Mouse (Mus musculus): ENCODE data around the gene Crim1.

DNA sequence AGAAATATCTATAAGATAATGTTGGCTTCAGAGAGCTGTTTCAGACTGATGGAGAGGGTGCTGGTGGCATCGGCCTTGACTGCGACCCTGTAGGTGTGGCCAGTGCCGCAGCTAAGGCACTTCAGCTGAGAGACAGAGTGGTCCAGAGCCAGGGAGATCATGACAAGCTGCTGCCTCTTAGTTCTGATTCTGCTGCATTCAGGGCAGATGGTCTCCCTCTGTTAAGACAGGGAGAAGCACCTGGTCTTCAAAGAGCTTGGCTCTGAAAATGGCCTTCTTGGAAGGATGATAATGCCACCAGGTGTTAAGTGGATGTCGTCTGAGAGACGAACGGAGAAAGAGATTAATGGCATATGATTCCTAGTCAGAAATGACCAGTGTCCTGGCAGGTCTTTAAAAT lies 33.8 kb downstream of the Crim1 start:
- no peak for TF ChIP-seq CTCF (IDR thresholded peaks at IDR 0.05; ENCODE audit: control insufficient read depth, insufficient read depth, low read length)
- TF ChIP-seq POLR2A (IDR thresholded peaks at IDR 0.05; ENCODE audit: borderline replicate concordance, control insufficient read depth, low read depth, low read length): no peak
